Mouse (Mus musculus): ENCODE measurements around the gene Twistnb. TPM values are rescaled to one million over a fixed set of nuclear protein-coding genes. Genes with fewer than 3 reads are reported as not detected.

The Twistnb gene
- total RNA-seq, 2 experiments from 2014 or later: 14.1 to 16.1 TPM

Other genes with a start within 250 kb of the Twistnb start
- under 1 TPM in 1 of 2 experiments, not detected in 1; 0.59 TPM for gene Efcab10, start 34.8 kb upstream of the Twistnb start, total RNA-seq (2021)

Data from adrenal gland, postnatal 36 days (tissue).